Mouse (Mus musculus): ENCODE measurements at regions not wholly inside any gene's neighbourhood (a gene's known extent, or its start where the extent isn't known, plus 50 kb on each side); places are given as distances from the start of the nearest gene placed in this dataset.

- no peak for TF ChIP-seq POLR2A (IDR thresholded peaks at IDR 0.05; ENCODE audit: borderline replicate concordance, extremely low read depth, low read depth, low read length)
- no peak for TF ChIP-seq CTCF (IDR thresholded peaks at IDR 0.05; ENCODE audit: insufficient read depth, low read length)
These were observed 197.6 kb upstream of the Tas2r134 start for GRCm38 (mm10) chr2:51429716-51430115.
